Mouse (Mus musculus) sigmoid colon, adult 10 weeks (tissue): Measurements from ENCODE around the gene 2310061N02Rik. TPM values are rescaled to one million over a fixed set of nuclear protein-coding genes. Genes with fewer than 3 reads are reported as not detected.

Experiments
- polyA plus RNA-seq: library from polyadenylated mRNA; stranded (reverse); fragments of 350-450 nt; fragmentation: Illumina TruSeq; extraction: RNeasy Lipid Tissue Mini Kit (QIAGEN cat#74804); gene quantifications from one replicate; pipeline ENCODE4 v1.2.3, GENCODE M21; 2014; ENCODE audit warnings: low read depth, low replicate concordance

2310061N02Rik gene
- polyA plus RNA-seq, result not detected

GRCm38 (mm10) chr16:88707496-88708012, at the start of gene 2310061N02Rik:
Gene 2310061N02Rik, minus strand, starts transcription at chr16:88707962.

GRCm38 (mm10) chr16:88751535-88751934, 43.8 kb upstream of the 2310061N02Rik start, which contains the start of gene Krtap13:
Gene Krtap13, minus strand, starts transcription at chr16:88751635.

GRCm38 (mm10) chr16:88728812-88729275, 21.1 kb upstream of the 2310061N02Rik start, which contains the start of gene Krtap13-1:
Gene Krtap13-1, plus strand, starts transcription at chr16:88728862.

GRCm38 (mm10) chr16:88671571-88671970, 36.2 kb downstream of the 2310061N02Rik start, which contains the start of gene Krtap27-1:
Gene Krtap27-1, minus strand, starts transcription at chr16:88671671.

Other genes with a start within 250 kb of the 2310061N02Rik start
- gene Cldn17, start 201.0 kb downstream of the 2310061N02Rik start, polyA plus RNA-seq, result not detected
- 361 TPM for gene Cldn8, start 144.8 kb downstream of the 2310061N02Rik start, polyA plus RNA-seq
- not detected for gene Krtap24-1, start 95.7 kb downstream of the 2310061N02Rik start, polyA plus RNA-seq
- gene 2310079G19Rik, start 80.3 kb downstream of the 2310061N02Rik start, polyA plus RNA-seq, result 10.9 TPM
- gene Krtap26-1, start 60.2 kb downstream of the 2310061N02Rik start, polyA plus RNA-seq, result not detected
- not detected for gene Krtap27-1, start 36.3 kb downstream of the 2310061N02Rik start, polyA plus RNA-seq
- gene Krtap13-1, start 20.9 kb upstream of the 2310061N02Rik start, polyA plus RNA-seq, result not detected
- gene Krtap13, start 43.7 kb upstream of the 2310061N02Rik start, polyA plus RNA-seq, result not detected
- not detected for gene 2310034C09Rik, start 50.9 kb upstream of the 2310061N02Rik start, polyA plus RNA-seq
- not detected for gene 2310057N15Rik, start 66.2 kb upstream of the 2310061N02Rik start, polyA plus RNA-seq
- gene Gm5965, start 69.9 kb upstream of the 2310061N02Rik start, polyA plus RNA-seq, result not detected
- gene Gm20741, start 104.3 kb upstream of the 2310061N02Rik start, polyA plus RNA-seq, result not detected
- not detected for gene Krtap15, start 112.3 kb upstream of the 2310061N02Rik start, polyA plus RNA-seq
- not detected for gene Krtap14, start 118.2 kb upstream of the 2310061N02Rik start, polyA plus RNA-seq
- not detected for gene Krtap19-1, start 161.4 kb upstream of the 2310061N02Rik start, polyA plus RNA-seq
- not detected for gene Krtap19-2, start 166.3 kb upstream of the 2310061N02Rik start, polyA plus RNA-seq
- not detected for gene Krtap19-3, start 170.1 kb upstream of the 2310061N02Rik start, polyA plus RNA-seq
- gene Krtap19-4, start 177.1 kb upstream of the 2310061N02Rik start, polyA plus RNA-seq, result not detected
- gene Krtap19-5, start 188.5 kb upstream of the 2310061N02Rik start, polyA plus RNA-seq, result not detected
- not detected for gene Krtap19-9b, start 224.3 kb upstream of the 2310061N02Rik start, polyA plus RNA-seq